Mouse (Mus musculus): Measurements from ENCODE around the gene Exosc9. TPM values are rescaled to one million over a fixed set of nuclear protein-coding genes. Genes with fewer than 3 reads are reported as not detected.
A peak's percentile ranks its signal among the peaks of the same experiment; 100 is the strongest.

The Exosc9 gene
- 64.4 and 72.3 TPM in 2 replicates for polyA plus RNA-seq (2014; fragmentation: Nextera tagmentation; extraction: Ambion mirVana)

DNA sequence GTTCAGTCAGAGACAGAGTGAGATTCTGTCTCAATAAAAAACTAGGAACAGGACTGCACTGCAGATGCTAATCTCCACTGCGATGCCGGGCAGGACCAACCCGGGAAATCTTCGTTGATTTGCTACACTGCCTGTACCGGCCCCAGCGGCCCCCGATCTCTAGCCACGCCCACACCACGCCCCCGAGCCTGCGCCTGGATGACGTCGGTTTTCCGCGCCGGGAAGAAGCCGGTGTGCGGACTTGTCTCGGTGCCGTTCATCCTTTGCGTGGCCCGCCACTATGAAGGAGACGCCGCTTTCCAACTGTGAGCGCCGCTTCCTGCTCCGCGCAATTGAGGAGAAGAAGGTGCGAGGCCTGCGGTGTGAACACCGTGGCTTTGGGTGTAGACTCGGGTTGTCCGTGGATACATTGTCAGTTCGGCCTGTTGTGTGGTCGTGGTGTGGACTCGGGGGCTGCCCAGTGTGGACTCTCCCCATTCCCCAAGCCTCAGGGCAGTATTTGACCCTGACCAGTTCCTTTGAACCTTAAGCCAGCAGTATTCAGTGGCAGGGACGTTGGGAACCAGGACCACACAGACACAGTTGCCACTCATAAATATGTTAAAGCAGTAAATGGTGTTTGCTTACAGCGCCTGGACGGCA lies at the start of gene Exosc9:
TSS of gene Exosc9 (plus strand) at position 201 of the 642 bp plus-strand sequence.
- Histone ChIP-seq H3K36me3 (ENCODE audit: insufficient read depth) (peaks cover 36% of the 10 kb centered on the region), H3K4me2 (peak within 1 kb of the TSS; percentile 91), H3K9me3 (ENCODE audit: low read depth, low read length) (no peaks in the 10 kb centered on the region), H3K27ac (ENCODE audit: low read depth) (no peak within 1 kb of the TSS), H3K4me3 (ENCODE audit: low read depth, low read length) (peak within 1 kb of the TSS; percentile 81), H3K4me1 (ENCODE audit: insufficient read depth) (no peaks in the 10 kb centered on the region; the same call in 1 of the 2 replicates), H3K9ac (peak within 1 kb of the TSS; percentile 68), H3K27me3 (ENCODE audit: insufficient read depth, low read length) (no peaks in the 10 kb centered on the region)
- peak; percentile 95 for DNase-seq
- peak; percentile 98 for ATAC-seq (ENCODE audit: insufficient read depth)
- TF ChIP-seq CTCF (IDR thresholded peaks at IDR 0.05; ENCODE audit: low read depth), result no peak
- WGBS, result under 1% methylated on average over 39 of the region's 39 CpGs

GRCm38 (mm10) chr3:36505306-36505705 lies 47.1 kb upstream of the Exosc9 start:
- ATAC-seq (ENCODE audit: insufficient read depth) (no peak), DNase-seq (no peak)
- 73% methylated on average over 8 of the region's 8 CpGs for WGBS
- H3K27me3 ChIP-seq (ENCODE audit: insufficient read depth, low read length), result no peaks in the 10 kb centered on the region
- no peak overlapping the region for H3K4me3 ChIP-seq (ENCODE audit: low read depth, low read length)
- H3K27ac ChIP-seq (ENCODE audit: low read depth), result no peak overlapping the region
- H3K36me3 ChIP-seq (ENCODE audit: insufficient read depth), result no peaks in the 10 kb centered on the region
- no peaks in the 10 kb centered on the region for H3K9me3 ChIP-seq (ENCODE audit: low read depth, low read length)
- H3K4me2 ChIP-seq, result no peak overlapping the region
- no peaks in the 10 kb centered on the region for H3K4me1 ChIP-seq (ENCODE audit: insufficient read depth)
- H3K9ac ChIP-seq, result no peak overlapping the region
- TF ChIP-seq CTCF (IDR thresholded peaks at IDR 0.05; ENCODE audit: low read depth), result no peak

- Histone ChIP-seq H3K4me3 (ENCODE audit: low read depth, low read length) (no peak overlapping the region), H3K27ac (ENCODE audit: low read depth) (no peak overlapping the region), H3K36me3 (ENCODE audit: insufficient read depth) (no peaks in the 10 kb centered on the region), H3K27me3 (ENCODE audit: insufficient read depth, low read length) (no peaks in the 10 kb centered on the region), H3K4me1 (ENCODE audit: insufficient read depth) (no peaks in the 10 kb centered on the region), H3K9me3 (ENCODE audit: low read depth, low read length) (no peaks in the 10 kb centered on the region), H3K9ac (no peak overlapping the region), H3K4me2 (no peak overlapping the region)
- TF ChIP-seq CTCF (IDR thresholded peaks at IDR 0.05; ENCODE audit: low read depth), result no peak
- DNase-seq, result no peak
- ATAC-seq (ENCODE audit: insufficient read depth), result no peak
- WGBS, result 58% methylated on average over 10 of the region's 10 CpGs
Measured at GRCm38 (mm10) chr3:36505809-36506735, 46.3 kb upstream of the Exosc9 start.

DNA sequence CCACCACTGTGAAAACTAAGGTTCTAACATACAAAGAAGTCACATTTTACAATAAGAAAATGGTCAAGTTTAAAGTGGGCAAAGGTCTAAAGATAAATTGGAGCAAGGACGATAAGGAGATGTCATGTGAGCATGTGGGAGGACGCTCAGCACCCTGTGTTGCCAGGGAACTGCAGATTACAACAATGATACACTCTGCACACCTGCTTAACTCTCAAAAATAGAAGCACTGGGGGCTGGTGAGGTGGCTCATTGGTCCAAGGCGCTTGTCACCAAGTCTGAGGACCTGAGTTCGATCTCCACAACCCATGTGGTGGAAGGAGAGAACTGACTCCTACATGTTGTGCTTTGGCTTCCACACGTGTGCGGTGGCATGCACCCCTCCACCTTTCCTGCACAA lies 40.9 kb upstream of the Exosc9 start:
- no peak overlapping the region for H3K27ac ChIP-seq (ENCODE audit: low read depth)
- no peaks in the 10 kb centered on the region for H3K27me3 ChIP-seq (ENCODE audit: insufficient read depth, low read length)
- ATAC-seq (ENCODE audit: insufficient read depth) (no peak), DNase-seq (no peak)
- H3K4me1 ChIP-seq (ENCODE audit: insufficient read depth), result no peaks in the 10 kb centered on the region
- no peak for TF ChIP-seq CTCF (IDR thresholded peaks at IDR 0.05; ENCODE audit: low read depth)
- no peaks in the 10 kb centered on the region for H3K36me3 ChIP-seq (ENCODE audit: insufficient read depth)
- WGBS, result 84% methylated on average over 6 of the region's 6 CpGs
- H3K9ac ChIP-seq, result no peak overlapping the region
- H3K4me2 ChIP-seq, result no peak overlapping the region
- H3K4me3 ChIP-seq (ENCODE audit: low read depth, low read length), result no peak overlapping the region
- H3K9me3 ChIP-seq (ENCODE audit: low read depth, low read length), result no peaks in the 10 kb centered on the region

GRCm38 (mm10) chr3:36516196-36516595 lies 36.2 kb upstream of the Exosc9 start:
- ATAC-seq (ENCODE audit: insufficient read depth), result no peak
- peaks cover 14% of the 10 kb centered on the region for H3K27me3 ChIP-seq (ENCODE audit: insufficient read depth, low read length)
- H3K9me3 ChIP-seq (ENCODE audit: low read depth, low read length), result no peaks in the 10 kb centered on the region
- no peak for TF ChIP-seq CTCF (IDR thresholded peaks at IDR 0.05; ENCODE audit: low read depth)
- DNase-seq, result no peak
- no peak overlapping the region for H3K4me3 ChIP-seq (ENCODE audit: low read depth, low read length)
- no peak overlapping the region for H3K4me2 ChIP-seq
- no peak overlapping the region for H3K9ac ChIP-seq
- WGBS, result 83% methylated on average over 9 of the region's 9 CpGs
- H3K4me1 ChIP-seq (ENCODE audit: insufficient read depth), result no peaks in the 10 kb centered on the region
- H3K36me3 ChIP-seq (ENCODE audit: insufficient read depth), result no peaks in the 10 kb centered on the region
- no peak overlapping the region for H3K27ac ChIP-seq (ENCODE audit: low read depth)

DNA sequence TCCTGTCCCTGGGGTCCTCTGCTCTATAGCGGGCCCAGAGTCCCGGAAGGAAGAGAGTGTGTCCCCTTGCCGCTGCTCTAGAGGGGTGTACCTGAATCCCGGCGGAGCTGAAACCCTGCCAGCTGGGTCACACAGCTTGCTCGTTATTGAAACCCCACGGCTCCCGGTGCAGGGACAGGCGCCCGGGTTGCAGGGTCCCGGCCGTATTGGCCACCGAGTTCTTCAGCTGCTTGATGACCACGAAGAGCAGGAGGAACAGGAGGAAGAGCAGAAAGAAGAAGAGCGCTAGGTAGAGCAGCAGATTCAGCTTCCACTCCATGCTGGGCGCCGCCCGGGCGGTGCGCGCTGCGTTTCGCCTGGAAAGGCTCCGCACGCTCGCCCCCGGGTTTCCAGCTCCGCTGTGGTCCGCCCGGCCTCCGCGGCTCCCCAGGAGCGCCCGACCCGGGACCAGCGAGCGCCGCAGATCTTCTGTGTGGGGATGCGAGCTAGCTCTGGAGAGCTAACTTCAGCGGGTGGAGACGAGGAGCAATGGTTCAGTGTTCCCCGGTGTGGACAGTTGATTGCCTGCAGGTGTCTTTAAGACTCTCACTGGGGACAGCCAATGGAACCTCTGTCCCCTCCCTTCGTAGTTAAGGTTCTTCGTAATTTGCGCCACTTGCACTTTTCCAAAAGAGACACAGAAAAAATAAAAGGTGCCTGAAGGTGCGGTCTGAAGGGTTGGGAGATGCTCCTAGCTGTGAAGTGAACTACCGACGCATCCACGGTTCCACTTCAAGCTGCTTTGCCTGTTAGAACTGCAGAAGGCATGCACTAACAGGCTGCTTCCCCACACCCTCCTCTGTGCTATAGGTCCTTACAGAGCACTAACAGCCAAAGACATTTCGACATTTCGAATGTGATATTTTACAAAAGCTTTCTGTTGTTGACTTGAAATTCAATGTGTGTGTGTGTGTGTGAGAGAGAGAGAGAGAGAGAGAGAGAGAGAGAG lies 31.0 kb upstream of the Exosc9 start, which contains the start of gene Gm11549:
TSS of gene Gm11549 (minus strand) at position 741 of the 988 bp plus-strand sequence.
- peak; percentile 45 for DNase-seq
- no peak within 1 kb of the TSS for H3K27ac ChIP-seq (ENCODE audit: low read depth)
- peaks cover 30% of the 10 kb centered on the region for H3K27me3 ChIP-seq (ENCODE audit: insufficient read depth, low read length)
- peak within 1 kb of the TSS; percentile 84 for H3K4me2 ChIP-seq
- H3K4me3 ChIP-seq (ENCODE audit: low read depth, low read length), result peak within 1 kb of the TSS; percentile 42
- no peak for ATAC-seq (ENCODE audit: insufficient read depth)
- H3K9ac ChIP-seq, result peak within 1 kb of the TSS; percentile 44
- H3K4me1 ChIP-seq (ENCODE audit: insufficient read depth), result no peaks in the 10 kb centered on the region
- WGBS, result 1% methylated on average over 51 of the region's 51 CpGs
- H3K9me3 ChIP-seq (ENCODE audit: low read depth, low read length), result no peaks in the 10 kb centered on the region
- no peak for TF ChIP-seq CTCF (IDR thresholded peaks at IDR 0.05; ENCODE audit: low read depth)
- no peaks in the 10 kb centered on the region for H3K36me3 ChIP-seq (ENCODE audit: insufficient read depth)
